Mouse (Mus musculus) olfactory bulb, adult 2 months (tissue): ENCODE results near the gene Eef1a2. TPM values are rescaled to one million over a fixed set of nuclear protein-coding genes. Genes with fewer than 3 reads are reported as not detected.
"Not testable (repeated sequence)": the region's sequence is repeated elsewhere in the genome, so short reads cannot be mapped to it uniquely, and the experiment has no call there.

ENCODE experiments used
- H3K27ac ChIP-seq: fragments of 200-500 bp; 2 replicates; pipeline ENCODE4 v1.5.1; 2012; ENCODE audit warnings: low read depth, low read length; ENCODE audit not compliant: insufficient read depth
- H3K4me1 ChIP-seq: fragments of 200-500 bp; 2 replicates; pipeline ENCODE4 v1.6.1; 2012; ENCODE audit warnings: low read length; ENCODE audit not compliant: control insufficient read depth, insufficient read depth
- H3K4me3 ChIP-seq: fragments of 200-500 bp; 2 replicates; pipeline ENCODE4 v1.5.1; 2012; ENCODE audit warnings: mild to moderate bottlenecking, low read depth, low read length, moderate library complexity; ENCODE audit not compliant: insufficient read depth
- CTCF ChIP-seq: fragments of 200-500 bp; IDR thresholded peaks from 2 replicates; pipeline ENCODE4 v1.5.1; 2012; ENCODE audit warnings: low read depth, mild to moderate bottlenecking, low read length, moderate library complexity; ENCODE audit not compliant: insufficient read depth
- POLR2A ChIP-seq: fragments of 200-500 bp; IDR thresholded peaks from 2 replicates; pipeline ENCODE4 v1.6.1; 2012; ENCODE audit warnings: mild to moderate bottlenecking, low read depth, low read length, moderate library complexity; ENCODE audit not compliant: insufficient read depth
- WGBS: fragments of 180-500 bp; shearing (Covaris S2); methylation state at CpG from one replicate; pipeline ENCODE4 v1.1.7; 2018; 5-methylcytosine and 5-hydroxymethylcytosine counted together
- polyA plus RNA-seq: library from polyadenylated mRNA; stranded (reverse); fragments of >200 nt; gene quantifications from 2 replicates; pipeline ENCODE4 v1.2.4, GENCODE M21; 2012; ENCODE audit warnings: low replicate concordance; ENCODE audit not compliant: missing spikeins, insufficient read depth, insufficient read length

The Eef1a2 gene
- polyA plus RNA-seq, result 147 TPM in 1 of 2 replicates, not detected in the other

GRCm38 (mm10) chr2:181156248-181157121 lies at the start of gene Eef1a2:
Gene Eef1a2 (minus strand): TSS chr2:181157014.
- Histone ChIP-seq H3K27ac (peak within 1 kb of the TSS; percentile 95), H3K4me1 (peaks cover 49% of the 10 kb centered on the region), H3K4me3 (peak within 1 kb of the TSS; percentile 75)
- TF ChIP-seq CTCF, result 0 out of 2 replicates have a peak, but pooled peaks have one; percentile 12
- TF ChIP-seq POLR2A, result peak; percentile 83
- 1% methylated on average over 55 of the region's 55 CpGs for WGBS

- H3K4me3 ChIP-seq, result no peak overlapping the region
- no peaks in the 10 kb centered on the region for H3K4me1 ChIP-seq
- H3K27ac ChIP-seq, result no peak overlapping the region
- 84% methylated on average over 9 of the region's 9 CpGs for WGBS
- TF ChIP-seq CTCF (no peak), POLR2A (no peak)
These were observed 49.3 kb upstream of the Eef1a2 start for GRCm38 (mm10) chr2:181206118-181206517.

GRCm38 (mm10) chr2:181205678-181206077 lies 48.9 kb upstream of the Eef1a2 start:
- no peak overlapping the region for H3K27ac ChIP-seq
- 94% methylated on average over 5 of the region's 5 CpGs for WGBS
- TF ChIP-seq CTCF (no peak), POLR2A (no peak)
- H3K4me1 ChIP-seq, result no peaks in the 10 kb centered on the region
- no peak overlapping the region for H3K4me3 ChIP-seq

GRCm38 (mm10) chr2:181202886-181203285 lies 46.1 kb upstream of the Eef1a2 start:
- no peak overlapping the region for H3K27ac ChIP-seq
- 75% methylated on average over 6 of the region's 6 CpGs for WGBS
- TF ChIP-seq CTCF (no peak), POLR2A (no peak)
- no peaks in the 10 kb centered on the region for H3K4me1 ChIP-seq
- no peak overlapping the region for H3K4me3 ChIP-seq

GRCm38 (mm10) chr2:181202422-181202821 lies 45.6 kb upstream of the Eef1a2 start, which contains the start of gene Ptk6:
Gene Ptk6 (minus strand): TSS chr2:181202789.
- Histone ChIP-seq H3K27ac (no peak within 1 kb of the TSS), H3K4me3 (no peak within 1 kb of the TSS), H3K4me1 (no peaks in the 10 kb centered on the region)
- TF ChIP-seq CTCF (no peak), POLR2A (no peak)
- 85% methylated on average over 3 of the region's 3 CpGs for WGBS

- TF ChIP-seq POLR2A (no peak), CTCF (no peak)
- WGBS, result 85% methylated on average over 3 of the region's 3 CpGs
- no peak overlapping the region for H3K4me3 ChIP-seq
These were observed 44.8 kb upstream of the Eef1a2 start for GRCm38 (mm10) chr2:181201606-181202005.

GRCm38 (mm10) chr2:181196628-181197300 lies 40.0 kb upstream of the Eef1a2 start:
- Histone ChIP-seq H3K4me1 (no peaks in the 10 kb centered on the region), H3K4me3 (no peak overlapping the region), H3K27ac (no peak overlapping the region)
- 84% methylated on average over 4 of the region's 4 CpGs for WGBS
- TF ChIP-seq POLR2A (no peak), CTCF (no peak)

More at GRCm38 (mm10) chr2:181201606-181202005, 44.8 kb upstream of the Eef1a2 start:
- Histone ChIP-seq H3K27ac (no peak overlapping the region), H3K4me1 (no peaks in the 10 kb centered on the region)

- 79% methylated on average over 3 of the region's 3 CpGs for WGBS
- TF ChIP-seq CTCF, result no peak
- no peak for TF ChIP-seq POLR2A
- no peak overlapping the region for H3K27ac ChIP-seq
- peaks cover 6% of the 10 kb centered on the region for H3K4me1 ChIP-seq
- no peak overlapping the region for H3K4me3 ChIP-seq
These were observed 36.2 kb upstream of the Eef1a2 start for GRCm38 (mm10) chr2:181193044-181193443.

- TF ChIP-seq POLR2A, result no peak
- no peak for TF ChIP-seq CTCF
- Histone ChIP-seq H3K27ac (no peak overlapping the region), H3K4me3 (no peak overlapping the region), H3K4me1 (peaks cover 6% of the 10 kb centered on the region)
- WGBS, result 59% methylated on average over 4 of the region's 4 CpGs
These were observed 35.1 kb upstream of the Eef1a2 start for GRCm38 (mm10) chr2:181191936-181192335.

GRCm38 (mm10) chr2:181191385-181191784 lies 34.6 kb upstream of the Eef1a2 start:
- H3K4me1 ChIP-seq, H3K27ac ChIP-seq, H3K4me3 ChIP-seq: not testable (repeated sequence)
- WGBS, result 74% methylated on average over 4 of the region's 4 CpGs
